Comparison of ENCODE assay signal across 17 mouse cellular contexts in genomic region chr16:17518910-17519309, GRCm38 (mm10). TPM values are rescaled to one million over a fixed set of nuclear protein-coding genes. Genes with fewer than 3 reads are reported as not detected.
"Had no signal": no experiment of that assay in that cellular context is flagged by ENCODE, and none has a peak within 500 bp of the region (broad histone marks: within the 10 kb centered on the region; RNA-seq: fewer than 3 reads in every experiment).

No protein-coding gene starts in this region.

- DNase-seq: retina, postnatal 1 day; right cerebral cortex, adult 18-20 months; right cerebral cortex, postnatal 14 days; right cerebral cortex, postnatal 25 days; right cerebral cortex, postnatal 4 days; spleen, adult 18-20 months; thymus, adult 18-20 months; thymus, adult 2 months; thymus, postnatal 14 days; thymus, postnatal 25 days; thymus, postnatal 36 days; thymus, postnatal 4 days had no signal

- H3K9me3 ChIP-seq: neural tube, embryonic 15.5 days; stomach, embryonic 15.5 days had no signal

- H3K27me3 ChIP-seq: neural tube, embryonic 15.5 days; stomach, embryonic 15.5 days had no signal

- H3K4me1 ChIP-seq: neural tube, embryonic 15.5 days; stomach, embryonic 15.5 days had no signal

- H3K9ac ChIP-seq: neural tube, embryonic 15.5 days; stomach, embryonic 15.5 days had no signal

- H3K27ac ChIP-seq: neural tube, embryonic 15.5 days; stomach, embryonic 15.5 days; stomach, postnatal 0 days had no signal

- H3K4me2 ChIP-seq: neural tube, embryonic 15.5 days; stomach, embryonic 15.5 days had no signal

- H3K4me3 ChIP-seq: neural tube, embryonic 15.5 days; stomach, embryonic 15.5 days had no signal

RNA-seq across cellular contexts. Expression of gene Aifm3, which starts 29.5 kb away (rescaled TPM):
- total RNA-seq: neutrophil, adult 5-6 weeks had no signal

RNA-seq across cellular contexts. Expression of gene Lrrc74b, which starts 42.1 kb away (rescaled TPM):
- total RNA-seq: neutrophil, adult 5-6 weeks had no signal
- polyA plus RNA-seq: spleen, adult 2 months had no signal

RNA-seq across cellular contexts. Expression of gene P2rx6, which starts 42.8 kb away (rescaled TPM):
- total RNA-seq: neutrophil, adult 5-6 weeks had no signal
